Mouse (Mus musculus) left cerebral cortex, adult 9 months (tissue): ENCODE results near the gene Adamts18.

Source experiments
- DNase-seq, 2 experiments: peaks; one replicate each; pipeline ENCODE4 v3.0.0; 2022; ENCODE audit warnings: low spot score in 2 of 2

Gene Adamts18

DNA sequence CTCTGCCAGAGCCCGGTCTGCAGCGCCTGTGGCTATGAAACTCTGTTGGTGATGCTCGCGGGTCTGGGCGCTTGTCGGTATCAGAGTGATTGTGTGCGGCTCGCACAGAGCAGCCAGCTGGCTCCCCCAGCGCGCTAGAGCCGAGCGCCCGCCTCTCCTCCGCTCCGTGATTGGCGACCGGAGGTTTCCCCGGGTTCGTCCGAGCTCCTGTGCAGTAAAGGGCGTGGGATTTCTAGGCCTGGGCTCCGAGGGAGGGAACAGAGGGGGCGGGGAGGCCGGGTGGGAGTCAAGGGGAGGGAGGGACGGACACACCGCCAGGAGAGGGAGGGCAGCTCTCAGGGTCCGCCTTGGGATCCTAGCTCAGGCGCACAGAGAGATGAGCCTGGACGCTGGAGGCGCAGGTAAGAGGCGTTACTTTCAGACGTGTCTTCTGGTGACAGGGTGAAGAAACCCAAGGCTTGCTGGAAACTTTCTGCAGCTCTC is at the start of gene Adamts18:
Gene Adamts18, minus strand, starts transcription at position 86 of the 483 bp plus-strand sequence.
- DNase-seq: peak in 1 of 2 experiments; percentile 32

DNA sequence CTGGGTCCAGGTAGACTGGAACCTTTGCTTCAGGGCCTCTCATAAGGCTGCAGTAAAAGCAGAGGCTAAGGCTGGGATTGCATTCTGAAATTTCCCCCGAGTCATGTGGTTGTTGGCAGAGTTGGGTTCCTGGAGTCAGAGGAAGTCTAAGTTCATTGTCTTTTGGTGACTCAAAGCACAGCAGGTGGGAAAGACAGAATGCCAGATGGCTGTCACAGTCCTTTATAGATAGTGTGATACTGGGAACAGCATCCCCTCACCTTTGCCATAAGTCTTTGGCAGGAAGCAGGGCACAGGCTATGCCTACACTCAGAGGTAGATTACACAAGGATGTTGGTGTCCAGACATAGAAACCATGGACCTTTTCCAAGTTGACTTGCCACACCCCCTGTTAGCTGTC is 47.9 kb upstream of the Adamts18 start:
- DNase-seq: no peak

DNA sequence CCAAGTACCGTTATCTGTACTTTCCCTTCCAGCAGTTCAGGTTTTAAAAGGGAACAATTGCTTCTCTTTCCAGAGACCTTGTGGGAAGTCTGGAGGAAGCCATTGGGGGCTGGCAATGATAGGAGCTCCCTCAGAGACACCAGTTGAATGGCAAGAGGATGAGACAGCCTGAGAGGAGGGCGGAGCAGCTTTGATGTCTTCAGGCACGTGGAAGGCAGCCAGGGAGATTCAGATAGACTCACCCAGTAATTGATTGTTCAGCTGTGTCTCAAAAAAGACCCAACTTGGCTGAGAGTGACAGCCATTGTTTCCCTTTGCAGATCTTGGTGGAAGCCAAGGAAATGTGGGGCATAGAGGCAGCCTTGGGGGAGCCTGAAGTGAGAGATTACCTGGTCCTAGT is 42.8 kb upstream of the Adamts18 start:
- DNase-seq: no peak

DNA sequence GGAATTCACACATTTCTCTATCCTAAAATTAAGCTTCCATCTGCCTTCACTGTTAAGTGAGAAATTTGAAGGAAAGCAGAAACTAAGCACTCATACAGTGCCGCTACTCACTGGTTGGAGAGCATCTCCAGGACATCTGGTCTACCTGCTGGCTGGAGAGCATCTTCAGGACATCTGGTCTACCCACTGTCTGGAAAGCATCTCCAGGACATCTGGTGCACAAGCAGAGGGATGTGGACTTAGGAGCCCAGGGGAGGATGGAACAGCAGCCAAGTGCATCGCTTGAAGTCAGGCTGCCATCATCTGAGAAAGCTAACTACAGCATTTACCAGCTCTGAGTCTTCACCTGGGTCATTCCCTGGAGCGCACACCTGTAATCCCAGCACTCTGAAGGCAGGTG is 38.0 kb upstream of the Adamts18 start:
- DNase-seq: peak in 1 of 2 experiments; percentile 14

DNA sequence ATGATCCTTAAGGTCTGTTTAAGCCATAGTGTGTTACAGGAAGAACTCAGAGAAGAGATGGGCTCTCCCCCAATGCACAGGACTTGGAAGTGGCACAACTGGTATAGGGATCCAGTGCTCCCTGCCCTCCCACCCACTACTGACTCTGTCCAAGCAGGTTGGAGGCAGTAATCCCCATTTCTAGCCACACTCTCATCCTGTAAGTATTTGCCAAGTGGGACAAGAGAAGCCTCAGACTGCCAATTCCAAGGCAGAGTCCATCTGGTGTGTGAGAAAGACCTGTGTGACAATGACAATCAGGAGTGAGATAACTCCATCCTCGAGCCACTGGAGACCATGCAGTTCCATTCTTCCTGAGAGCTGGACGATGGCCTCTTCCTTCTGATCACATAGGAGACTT is 36.6 kb upstream of the Adamts18 start:
- no peak for DNase-seq

DNA sequence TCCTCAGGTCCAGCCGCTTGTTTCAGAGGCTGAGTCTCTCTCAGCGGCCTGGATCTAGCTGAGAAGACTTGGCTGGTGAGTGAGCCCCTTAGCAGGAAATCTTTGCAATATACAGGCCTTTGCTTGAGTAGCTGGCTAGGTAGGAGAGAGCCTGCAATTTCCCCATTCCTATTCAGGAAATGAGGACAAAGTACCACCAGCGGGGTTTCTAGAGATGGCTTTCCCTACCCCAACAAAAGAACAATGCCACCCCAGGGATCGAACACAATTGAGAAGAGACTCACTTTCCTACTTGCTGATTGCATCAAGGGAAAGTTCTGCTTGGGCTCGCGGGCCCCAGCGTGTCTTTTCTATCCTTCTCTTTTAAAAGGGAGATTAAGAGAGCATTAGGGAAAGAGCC is 35.5 kb upstream of the Adamts18 start:
- DNase-seq: no peak

DNA sequence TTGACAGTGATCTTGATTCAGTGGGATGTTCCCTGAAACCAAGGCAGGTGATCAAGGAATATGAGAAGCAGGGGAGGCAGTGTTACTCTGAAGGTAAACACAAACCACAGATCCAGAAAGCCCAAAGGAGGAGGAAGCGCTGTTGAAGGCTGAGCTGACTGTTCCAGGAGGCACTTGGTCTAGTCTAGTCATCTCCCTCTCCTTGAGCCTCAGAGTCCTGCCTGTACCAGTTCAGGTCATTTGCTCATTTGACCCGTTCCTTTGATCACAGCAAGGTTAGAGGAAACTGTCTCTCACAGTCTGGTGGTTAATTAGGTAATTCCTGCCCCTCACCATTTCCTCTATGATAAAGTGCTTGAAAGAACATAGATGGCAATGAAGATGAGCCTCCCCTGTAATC is 34.0 kb upstream of the Adamts18 start:
- no peak for DNase-seq

DNA sequence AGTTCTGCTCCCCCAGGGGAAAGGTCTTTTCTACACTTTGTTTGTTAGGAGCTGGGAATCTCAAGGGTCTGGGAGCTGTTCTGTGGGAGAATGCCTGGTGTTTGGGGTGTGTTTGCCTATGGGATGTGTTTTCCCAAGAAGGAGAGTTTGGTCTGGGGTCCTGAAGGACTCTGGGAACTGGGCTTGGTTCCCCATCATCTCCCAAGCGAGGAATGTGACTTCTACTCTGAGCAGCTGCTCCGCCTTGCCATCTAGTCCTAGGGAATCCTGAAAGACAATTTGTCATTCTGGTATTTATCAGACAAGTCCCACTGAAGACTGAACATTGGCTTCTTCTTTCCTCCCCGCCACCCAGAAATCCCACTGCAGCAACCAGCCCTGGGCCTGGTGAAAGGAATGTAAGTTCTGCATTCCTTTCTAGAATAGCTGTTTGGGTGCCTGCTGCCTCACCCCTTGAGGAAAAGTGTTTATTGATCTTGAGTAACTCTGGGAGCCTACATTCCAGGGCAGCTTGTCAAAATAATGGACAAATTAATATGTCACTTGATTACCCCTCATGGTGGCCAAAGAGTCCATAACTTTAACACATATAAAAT is 30.0 kb upstream of the Adamts18 start:
- DNase-seq: no peak

DNA sequence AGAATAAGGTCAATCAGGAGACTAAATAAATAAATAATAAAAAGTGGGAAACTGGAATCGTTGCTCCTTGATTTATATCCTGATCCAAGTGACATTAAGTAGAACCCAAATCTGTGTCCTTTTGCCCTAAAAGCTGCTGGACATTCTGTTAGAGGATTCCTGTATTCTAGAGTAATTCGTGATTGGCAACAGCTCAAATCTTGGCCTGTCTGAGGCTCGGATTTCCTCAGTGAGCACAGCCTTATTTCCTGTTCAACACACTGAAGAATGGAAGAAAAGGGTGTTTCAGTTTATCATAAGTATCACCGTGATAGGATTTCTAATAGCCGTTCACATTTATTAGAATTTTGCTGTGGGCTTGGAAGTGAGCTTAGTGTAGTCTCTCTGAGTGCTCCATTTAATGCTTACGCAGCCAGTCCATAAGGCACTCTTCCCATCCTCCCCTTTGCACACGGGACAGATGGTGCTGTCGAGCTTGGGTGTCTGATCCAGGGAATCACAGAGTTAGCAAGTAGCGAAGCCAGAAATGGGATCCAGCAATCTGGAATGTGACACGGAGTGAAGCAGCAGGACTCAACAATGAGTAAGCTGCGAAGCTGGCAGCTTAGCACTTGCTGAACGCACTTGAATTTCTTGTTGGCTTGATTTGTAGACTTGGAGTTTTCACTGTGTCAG is 25.0 kb upstream of the Adamts18 start:
- peak; percentile 71 to 88 for DNase-seq

DNA sequence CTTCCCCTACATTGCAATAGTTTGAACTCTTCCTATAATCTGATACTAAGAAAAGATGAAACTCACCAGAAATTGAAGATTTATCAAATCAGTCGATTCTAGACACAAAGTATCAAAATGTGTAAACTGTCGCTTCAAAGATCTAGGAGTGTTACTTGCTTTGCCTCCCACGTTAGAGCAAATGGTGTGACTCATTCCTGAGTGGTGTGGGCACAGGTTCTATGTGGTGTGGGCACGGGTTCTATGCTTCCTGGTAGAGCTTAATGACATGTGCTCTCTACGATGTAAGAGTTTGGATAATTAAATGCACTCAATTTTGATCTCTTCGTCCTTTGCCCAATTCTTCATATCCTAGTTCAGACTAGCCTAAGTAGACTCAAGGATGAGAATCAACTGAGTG is 23.9 kb upstream of the Adamts18 start:
- DNase-seq: peak in 1 of 2 experiments; percentile 34

DNA sequence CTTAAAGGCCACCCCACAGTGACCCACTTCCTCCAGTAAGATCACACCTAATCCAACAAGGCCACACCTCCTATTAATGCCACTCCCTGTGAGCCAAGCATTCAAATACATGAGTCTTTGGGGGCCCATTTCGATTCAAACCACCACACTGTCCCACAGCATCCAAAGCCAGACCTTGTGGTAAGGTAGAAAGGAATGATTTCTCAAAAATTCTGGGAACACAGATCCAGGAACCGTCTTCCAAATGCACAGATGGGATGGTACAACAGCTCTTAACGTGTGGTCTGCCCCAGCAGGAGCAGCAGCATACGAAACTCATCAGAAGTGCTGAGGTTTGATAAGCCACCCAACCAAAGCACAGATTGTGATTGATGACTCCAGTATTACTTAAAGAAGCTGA is 18.0 kb upstream of the Adamts18 start:
- DNase-seq: no peak

DNA sequence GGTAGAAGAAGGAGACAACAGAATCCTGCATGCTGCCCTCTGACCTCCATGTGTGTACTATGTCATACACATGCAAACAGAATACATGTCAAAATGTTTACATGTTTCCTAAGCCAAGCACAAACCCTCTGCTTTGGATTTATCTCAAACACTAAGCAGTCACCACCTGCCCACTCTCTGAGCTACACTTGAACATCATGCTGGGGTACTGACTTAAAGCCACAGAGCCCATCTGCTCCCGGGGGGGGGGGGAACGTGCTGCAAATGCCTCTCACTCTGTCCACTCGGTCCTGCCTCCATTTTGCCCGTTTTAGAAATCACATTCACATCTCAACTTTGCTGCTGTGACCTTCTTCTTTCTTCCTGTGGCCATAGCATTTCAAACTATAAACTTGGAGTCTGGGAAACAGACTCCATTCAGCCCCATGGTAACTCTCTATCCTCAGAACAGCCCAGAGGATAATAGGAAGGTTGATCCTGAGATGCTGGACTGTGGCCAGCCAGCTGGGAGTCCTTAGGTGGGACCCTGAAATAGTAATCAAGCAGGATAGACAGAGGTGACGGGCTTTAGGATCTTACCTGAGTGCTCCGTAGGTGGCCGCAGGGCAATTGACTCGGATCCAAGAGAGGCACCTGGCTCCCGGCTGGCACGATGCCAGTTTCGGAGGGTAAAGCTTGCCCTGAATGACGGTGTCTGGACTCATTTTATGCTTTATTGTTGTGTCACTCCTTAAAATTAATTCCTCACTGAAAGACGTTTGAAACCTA is 17.0 kb upstream of the Adamts18 start:
- DNase-seq: no peak

DNA sequence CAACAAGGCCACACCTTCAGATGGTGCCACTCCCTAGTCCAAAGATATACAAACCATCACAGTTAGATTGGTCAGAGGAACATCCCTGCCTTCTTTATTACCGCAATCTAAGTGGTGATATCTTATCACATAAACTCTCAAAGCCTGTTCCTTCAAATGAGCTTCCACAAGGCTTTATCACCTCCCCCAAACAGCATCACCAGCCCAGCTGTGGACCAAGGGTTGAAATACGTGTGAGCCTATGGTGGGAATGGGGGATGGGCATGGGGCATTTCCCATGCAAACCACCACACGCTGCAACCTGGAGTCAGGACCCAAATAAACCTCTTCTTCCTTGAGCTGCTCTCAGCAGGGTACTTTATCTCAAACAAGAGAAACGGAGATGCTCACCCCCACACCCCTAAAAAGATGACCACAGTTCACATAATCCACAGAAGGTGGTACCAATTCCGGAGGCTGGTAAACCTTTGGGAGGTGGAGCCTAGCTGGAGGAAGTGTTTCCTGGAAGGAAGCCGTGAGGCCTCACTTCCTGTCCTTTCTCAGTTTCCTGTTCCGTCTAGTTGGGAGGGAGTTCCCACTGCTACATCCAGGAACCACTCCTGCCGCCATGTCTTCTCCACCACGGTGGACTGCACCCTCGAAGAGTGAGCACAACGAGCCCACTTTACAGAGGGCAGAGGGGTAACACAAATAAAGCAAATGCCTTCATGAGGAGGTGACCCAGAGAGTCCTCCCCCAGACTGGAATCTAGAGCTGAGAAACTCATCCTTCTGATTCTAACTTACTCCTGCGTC is 11.5 kb upstream of the Adamts18 start:
- DNase-seq: no peak

DNA sequence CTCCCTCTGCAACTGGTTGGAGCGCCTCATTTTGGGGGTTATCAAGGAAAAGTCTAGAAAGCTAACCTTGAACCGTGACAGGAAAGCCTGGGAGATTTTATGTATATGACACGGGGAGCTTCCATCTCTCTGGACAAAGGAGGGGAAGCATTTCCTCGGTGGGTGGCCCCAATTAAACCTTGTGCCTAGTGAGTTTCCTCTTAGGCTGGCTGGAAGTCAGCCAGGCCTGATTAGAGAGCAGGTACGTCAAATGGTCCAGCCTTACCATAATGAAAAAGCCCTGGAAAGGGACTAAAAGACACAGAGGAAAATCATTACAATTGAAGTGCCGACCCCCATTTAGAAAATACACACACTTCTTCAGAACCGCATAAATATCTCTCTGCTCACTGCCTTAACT is 10.3 kb upstream of the Adamts18 start:
- no peak for DNase-seq

DNA sequence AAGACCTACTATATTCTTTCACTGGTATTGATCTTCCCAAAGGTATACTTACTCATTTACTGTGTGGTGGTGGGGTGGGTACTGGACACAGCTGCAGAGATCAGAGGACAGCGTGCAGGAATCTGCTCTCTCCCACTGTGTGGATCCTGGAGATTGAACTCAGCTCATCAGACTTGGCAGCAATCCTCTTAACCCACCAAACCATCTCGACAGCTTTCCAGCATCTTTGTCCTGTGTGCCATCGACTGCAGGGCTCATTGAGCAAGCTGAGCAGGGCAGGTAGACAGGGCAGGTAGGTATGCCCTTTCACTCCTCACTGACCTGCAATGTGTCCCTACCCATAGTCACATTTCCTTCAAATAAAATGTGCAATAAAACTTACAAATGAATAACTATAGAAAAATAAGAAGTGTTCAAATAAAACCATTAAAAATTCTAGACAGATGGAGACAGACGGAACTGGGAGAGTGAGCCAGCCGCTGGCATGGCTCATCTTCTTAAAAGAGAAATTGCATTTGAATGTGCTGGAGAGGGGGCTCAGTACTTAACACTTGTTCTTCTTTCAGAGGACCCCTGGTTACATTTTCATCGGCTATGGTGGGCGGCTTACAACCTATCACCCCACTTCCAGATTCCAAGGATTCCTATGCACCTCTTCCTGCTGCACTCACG is 6.2 kb upstream of the Adamts18 start:
- DNase-seq: no peak

DNA sequence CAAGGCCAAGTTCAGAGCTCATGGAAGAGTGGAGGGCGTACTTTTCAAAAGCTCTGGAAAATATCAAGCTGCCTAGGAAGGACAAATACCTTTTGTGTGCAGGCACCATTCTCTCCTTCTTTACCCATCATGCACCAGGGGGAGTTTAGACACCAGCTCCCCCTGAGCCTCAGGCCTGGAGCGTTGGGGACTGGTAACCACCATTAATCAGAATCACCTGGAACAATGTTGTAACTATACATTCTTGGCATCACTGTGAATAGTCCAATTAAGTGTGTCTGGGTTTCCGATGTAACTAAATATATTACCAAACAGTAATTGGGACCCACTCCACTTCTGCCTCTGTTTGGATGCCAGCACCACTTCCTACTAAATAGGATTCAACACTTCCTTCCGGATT is 5.2 kb upstream of the Adamts18 start:
- DNase-seq: no peak

DNA sequence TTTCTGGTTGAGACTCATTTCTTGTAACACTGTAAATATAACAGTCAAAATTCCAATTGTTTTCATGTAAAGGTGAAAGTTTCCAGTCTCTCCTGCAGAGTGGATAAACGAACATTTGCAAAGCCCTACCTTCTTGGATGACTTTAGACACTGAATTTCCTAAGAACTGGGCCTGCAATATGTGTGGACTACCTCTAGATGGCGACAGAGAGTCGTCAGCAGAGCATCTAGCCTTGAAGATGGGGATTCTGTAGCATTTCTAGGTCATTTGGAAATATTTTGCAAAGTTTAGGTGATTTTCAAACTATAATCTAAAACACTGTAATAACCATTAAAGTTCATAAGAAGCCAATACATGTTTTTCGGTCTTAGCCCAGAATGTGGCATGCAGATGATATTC is 3.1 kb upstream of the Adamts18 start:
- no peak for DNase-seq

DNA sequence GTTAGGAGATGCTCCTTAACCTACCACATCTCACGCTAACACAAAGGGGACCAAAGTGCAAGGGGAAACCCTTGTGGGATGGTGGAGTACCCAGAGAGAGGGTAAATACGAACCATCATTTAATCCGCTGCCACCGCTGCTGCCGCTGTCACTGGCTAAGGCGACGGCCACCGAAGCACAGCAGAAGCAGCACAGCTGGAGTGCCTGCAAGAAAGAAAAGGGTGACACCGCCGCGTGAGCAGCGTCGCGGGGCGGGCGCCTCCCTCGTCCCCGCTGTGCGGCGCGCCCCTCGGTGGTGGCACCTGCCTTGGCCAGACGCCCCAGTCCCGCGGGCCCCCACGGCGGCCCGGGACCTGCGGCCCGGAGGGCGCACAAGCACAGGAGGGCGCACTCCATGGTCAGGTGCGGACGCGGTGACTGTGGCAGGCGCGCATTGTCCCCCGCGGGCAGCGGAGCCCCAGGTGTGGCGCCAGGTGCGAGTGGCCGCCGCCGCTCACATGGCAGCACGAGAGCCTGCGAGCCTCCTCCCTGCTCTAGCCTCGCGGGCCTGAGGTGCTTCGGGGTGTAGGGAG is 371 bp downstream of the Adamts18 start:
- no peak for DNase-seq

DNA sequence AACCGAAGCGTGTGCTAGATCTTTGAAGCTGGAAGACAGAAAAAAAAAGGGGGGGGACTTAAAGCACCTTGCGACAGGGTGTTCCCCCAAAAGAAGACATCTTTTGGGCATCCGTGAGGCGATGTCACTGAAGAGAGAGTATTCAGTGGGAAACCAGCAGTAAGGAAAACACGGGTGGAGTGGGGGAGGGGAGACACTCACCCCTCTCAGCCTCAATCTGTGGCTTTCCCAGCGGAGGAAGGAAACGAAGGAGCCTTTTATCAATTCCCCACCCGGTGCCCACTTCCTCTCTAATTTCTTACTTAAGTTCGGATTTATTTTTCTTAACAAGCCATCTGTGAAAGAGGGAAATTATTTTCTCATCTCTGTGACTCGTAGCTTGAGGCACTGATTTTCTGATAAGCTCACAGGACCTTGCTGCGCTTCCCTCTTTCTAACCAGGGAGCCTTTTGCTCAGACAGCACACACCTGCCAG is 895 bp downstream of the Adamts18 start:
- DNase-seq: no peak

DNA sequence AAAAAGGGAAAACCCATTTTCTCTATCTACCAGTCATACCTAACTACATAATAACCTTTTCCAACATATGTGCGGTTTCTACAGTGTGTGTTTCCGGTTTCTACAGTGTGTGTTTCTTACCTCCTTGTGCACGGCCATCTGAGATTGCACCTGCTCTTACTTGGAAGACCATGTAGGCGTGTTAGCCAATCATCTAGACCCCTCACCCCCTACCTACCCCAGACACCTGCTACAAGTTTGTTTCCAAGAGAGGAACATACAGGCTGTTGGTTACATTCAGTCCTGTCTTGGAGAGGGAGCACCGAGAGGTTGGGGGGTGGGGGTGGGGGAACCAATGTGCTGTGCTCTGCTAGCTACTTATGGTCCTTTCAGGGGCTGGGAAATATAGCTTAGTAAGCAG is 1.9 kb downstream of the Adamts18 start:
- no peak for DNase-seq

DNA sequence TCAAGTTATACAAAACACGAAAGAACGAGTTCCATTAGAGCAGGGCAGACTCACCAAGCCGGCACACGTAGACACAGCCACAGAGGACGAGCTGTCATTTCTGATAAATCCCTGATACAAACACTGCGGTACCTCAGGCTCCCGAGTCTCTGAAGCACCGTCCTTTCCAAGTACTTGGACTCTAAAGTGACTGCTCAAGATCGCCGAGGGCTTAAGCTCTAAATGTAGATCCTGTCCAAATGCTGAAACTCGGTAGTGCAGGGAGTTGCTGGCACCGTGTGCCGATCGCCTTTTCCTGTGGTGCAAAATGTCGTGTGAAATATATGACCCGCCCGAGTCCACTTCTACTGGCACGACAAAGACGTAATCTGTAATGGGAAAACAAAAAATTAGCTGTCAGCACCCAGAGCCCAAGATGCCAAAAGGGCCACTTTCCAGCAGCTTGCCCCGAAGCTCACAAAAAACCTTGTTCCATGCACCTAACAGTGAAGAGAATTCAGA is 3.7 kb downstream of the Adamts18 start:
- no peak for DNase-seq
